Mouse (Mus musculus) thymus, postnatal 4 days (tissue): ENCODE results near the gene Otud7b.

Experiments
- DNase-seq: peaks from one replicate; pipeline ENCODE4 v3.0.0; 2021

The Otud7b gene

GRCm38 (mm10) chr3:96104261-96105065 is at the start of gene Otud7b:
Gene Otud7b, plus strand, starts transcription at chr3:96104527.
- DNase-seq = peak; percentile 85

GRCm38 (mm10) chr3:96055294-96055693 is 49.0 kb upstream of the Otud7b start:
- no peak for DNase-seq

GRCm38 (mm10) chr3:96056031-96056430 is 48.3 kb upstream of the Otud7b start:
- DNase-seq = no peak

- peak; percentile 83 for DNase-seq
These were observed 46.6 kb upstream of the Otud7b start for GRCm38 (mm10) chr3:96057747-96058204.

- peak; percentile 82 for DNase-seq
These were observed 46.0 kb upstream of the Otud7b start, which contains the start of gene Vps45 for GRCm38 (mm10) chr3:96058231-96058896. Gene Vps45, minus strand, starts transcription at chr3:96058466.

- no peak for DNase-seq
These were observed 44.2 kb upstream of the Otud7b start for GRCm38 (mm10) chr3:96060146-96060545.

- no peak for DNase-seq
These were observed 41.0 kb upstream of the Otud7b start for GRCm38 (mm10) chr3:96063299-96063698.

GRCm38 (mm10) chr3:96064217-96064616 is 40.1 kb upstream of the Otud7b start:
- DNase-seq = no peak

- DNase-seq = no peak
These were observed 39.2 kb upstream of the Otud7b start for GRCm38 (mm10) chr3:96065147-96065546.

GRCm38 (mm10) chr3:96065754-96066375 is 38.5 kb upstream of the Otud7b start:
- DNase-seq = peak; percentile 43

GRCm38 (mm10) chr3:96066741-96067140 is 37.6 kb upstream of the Otud7b start:
- DNase-seq = no peak

GRCm38 (mm10) chr3:96069046-96069445 is 35.3 kb upstream of the Otud7b start:
- no peak for DNase-seq

GRCm38 (mm10) chr3:96069542-96069941 is 34.8 kb upstream of the Otud7b start:
- DNase-seq = no peak

GRCm38 (mm10) chr3:96070241-96070640 is 34.1 kb upstream of the Otud7b start:
- DNase-seq = no peak

GRCm38 (mm10) chr3:96072921-96073486 is 31.3 kb upstream of the Otud7b start:
- no peak for DNase-seq

GRCm38 (mm10) chr3:96078066-96078465 is 26.3 kb upstream of the Otud7b start:
- DNase-seq = no peak

GRCm38 (mm10) chr3:96078711-96079110 is 25.6 kb upstream of the Otud7b start:
- DNase-seq = no peak

GRCm38 (mm10) chr3:96081006-96081405 is 23.3 kb upstream of the Otud7b start:
- peak; percentile 57 for DNase-seq

- no peak for DNase-seq
These were observed 22.7 kb upstream of the Otud7b start for GRCm38 (mm10) chr3:96081650-96082049.

GRCm38 (mm10) chr3:96082100-96082499 is 22.2 kb upstream of the Otud7b start:
- DNase-seq = no peak

- no peak for DNase-seq
These were observed 21.4 kb upstream of the Otud7b start for GRCm38 (mm10) chr3:96082714-96083508.

GRCm38 (mm10) chr3:96084146-96084755 is 20.1 kb upstream of the Otud7b start:
- DNase-seq = no peak
